Mouse (Mus musculus): Measurements from ENCODE around the gene Tmem216. TPM values are rescaled to one million over a fixed set of nuclear protein-coding genes. Genes with fewer than 3 reads are reported as not detected.
"Not testable (repeated sequence)": the region's sequence is repeated elsewhere in the genome, so short reads cannot be mapped to it uniquely, and the experiment has no call there.

The Tmem216 gene
- total RNA-seq, 1 experiment: 30.1 TPM

- H3K27ac ChIP-seq (ENCODE audit: insufficient read depth, low read depth, low read length, poor library complexity, severe bottlenecking): no peak overlapping the region
- in situ Hi-C loops (cut with MboI; ENCODE audit: low sequenced_read_pairs in 2 of 2, unreplicated experiment in 2 of 2): no loop called here
These were observed 6.3 kb upstream of the Tmem216 start for GRCm38 (mm10) chr19:10562351-10562750.

GRCm38 (mm10) chr19:10561558-10562314, 5.7 kb upstream of the Tmem216 start:
- Histone ChIP-seq H3K9me3 (ENCODE audit: control insufficient read depth, insufficient read depth, low read depth, low read length) (no peaks in the 10 kb centered on the region; the same call in 1 of the 2 replicates), H3K4me1 (ENCODE audit: control insufficient read depth in 2 of 2, insufficient read depth in 2 of 2, low read length in 2 of 2, poor library complexity in 1 of 2) (no peaks in the 10 kb centered on the region), H3K9ac (ENCODE audit: insufficient read depth, low read depth, low read length, poor library complexity, severe bottlenecking) (no peak overlapping the region), H3K4me3 (ENCODE audit: insufficient read depth in 1 of 2, low read depth in 1 of 2, low read length in 2 of 2, poor library complexity in 1 of 2, severe bottlenecking in 1 of 2) (no peak overlapping the region), H3K36me3 (ENCODE audit: control insufficient read depth, insufficient read depth, low read length, poor library complexity, severe bottlenecking) (no peaks in the 10 kb centered on the region), H3K27ac (ENCODE audit: insufficient read depth, low read depth, low read length, poor library complexity, severe bottlenecking) (no peak overlapping the region)
- TF ChIP-seq HCFC1 (IDR thresholded peaks at IDR 0.05; ENCODE audit: borderline replicate concordance, insufficient read depth, low read length): no peak
- no peak for TF ChIP-seq ZNF384 (IDR thresholded peaks at IDR 0.05; ENCODE audit: low read depth, low read length)
- TF ChIP-seq ZC3H11A (IDR thresholded peaks at IDR 0.05; ENCODE audit: borderline replicate concordance, low read depth, low read length): no peak
- no peak for TF ChIP-seq CHD2 (IDR thresholded peaks at IDR 0.05; ENCODE audit: low read depth, low read length)
- TF ChIP-seq MAFK (IDR thresholded peaks at IDR 0.05; ENCODE audit: insufficient read depth, low read depth, low read length): no peak
- no peak for DNase-seq (ENCODE audit: low read depth, low spot score)
- in situ Hi-C loops (cut with MboI; ENCODE audit: low sequenced_read_pairs in 2 of 2, unreplicated experiment in 2 of 2): no loop called here

More at GRCm38 (mm10) chr19:10562351-10562750, 6.3 kb upstream of the Tmem216 start:
- Histone ChIP-seq H3K36me3 (ENCODE audit: control insufficient read depth, insufficient read depth, low read length, poor library complexity, severe bottlenecking) (no peaks in the 10 kb centered on the region), H3K9me3 (ENCODE audit: control insufficient read depth, insufficient read depth, low read depth, low read length) (no peaks in the 10 kb centered on the region; the same call in 1 of the 2 replicates), H3K4me1 (ENCODE audit: control insufficient read depth in 2 of 2, insufficient read depth in 2 of 2, low read length in 2 of 2, poor library complexity in 1 of 2) (no peaks in the 10 kb centered on the region), H3K9ac (ENCODE audit: insufficient read depth, low read depth, low read length, poor library complexity, severe bottlenecking) (no peak overlapping the region), H3K4me3 (ENCODE audit: insufficient read depth in 1 of 2, low read depth in 1 of 2, low read length in 2 of 2, poor library complexity in 1 of 2, severe bottlenecking in 1 of 2) (no peak overlapping the region)
- TF ChIP-seq MAFK (IDR thresholded peaks at IDR 0.05; ENCODE audit: insufficient read depth, low read depth, low read length): no peak
- no peak for TF ChIP-seq ZC3H11A (IDR thresholded peaks at IDR 0.05; ENCODE audit: borderline replicate concordance, low read depth, low read length)
- no peak for TF ChIP-seq CHD2 (IDR thresholded peaks at IDR 0.05; ENCODE audit: low read depth, low read length)
- no peak for TF ChIP-seq ZNF384 (IDR thresholded peaks at IDR 0.05; ENCODE audit: low read depth, low read length)
- TF ChIP-seq HCFC1 (IDR thresholded peaks at IDR 0.05; ENCODE audit: borderline replicate concordance, insufficient read depth, low read length): no peak
- no peak for DNase-seq (ENCODE audit: low read depth, low spot score)

- no peak for DNase-seq (ENCODE audit: low read depth, low spot score)
- in situ Hi-C loops (cut with MboI; ENCODE audit: low sequenced_read_pairs in 2 of 2, unreplicated experiment in 2 of 2): no loop called here
- no peak overlapping the region for H3K27ac ChIP-seq (ENCODE audit: insufficient read depth, low read depth, low read length, poor library complexity, severe bottlenecking)
- no peaks in the 10 kb centered on the region for H3K9me3 ChIP-seq (ENCODE audit: control insufficient read depth, insufficient read depth, low read depth, low read length)
- no peaks in the 10 kb centered on the region; a peak in 1 of 4 replicates for H3K4me1 ChIP-seq (ENCODE audit: control insufficient read depth in 2 of 2, insufficient read depth in 2 of 2, low read length in 2 of 2, poor library complexity in 1 of 2)
- no peak overlapping the region for H3K9ac ChIP-seq (ENCODE audit: insufficient read depth, low read depth, low read length, poor library complexity, severe bottlenecking)
- no peaks in the 10 kb centered on the region for H3K36me3 ChIP-seq (ENCODE audit: control insufficient read depth, insufficient read depth, low read length, poor library complexity, severe bottlenecking)
- no peak overlapping the region for H3K4me3 ChIP-seq (ENCODE audit: insufficient read depth in 1 of 2, low read depth in 1 of 2, low read length in 2 of 2, poor library complexity in 1 of 2, severe bottlenecking in 1 of 2)
- TF ChIP-seq HCFC1 (IDR thresholded peaks at IDR 0.05; ENCODE audit: borderline replicate concordance, insufficient read depth, low read length) (no peak), ZNF384 (IDR thresholded peaks at IDR 0.05; ENCODE audit: low read depth, low read length) (peak; percentile 67), MAFK (IDR thresholded peaks at IDR 0.05; ENCODE audit: insufficient read depth, low read depth, low read length) (no peak)
These were observed 4.1 kb upstream of the Tmem216 start for GRCm38 (mm10) chr19:10560108-10560507.

- H3K4me3 ChIP-seq (ENCODE audit: insufficient read depth in 1 of 2, low read depth in 1 of 2, low read length in 2 of 2, poor library complexity in 1 of 2, severe bottlenecking in 1 of 2); H3K9me3 ChIP-seq (ENCODE audit: control insufficient read depth, insufficient read depth, low read depth, low read length); DNase-seq (ENCODE audit: low read depth, low spot score); H3K9ac ChIP-seq (ENCODE audit: insufficient read depth, low read depth, low read length, poor library complexity, severe bottlenecking); H3K4me1 ChIP-seq (ENCODE audit: control insufficient read depth in 2 of 2, insufficient read depth in 2 of 2, low read length in 2 of 2, poor library complexity in 1 of 2); H3K36me3 ChIP-seq (ENCODE audit: control insufficient read depth, insufficient read depth, low read length, poor library complexity, severe bottlenecking); in situ Hi-C loops (cut with MboI; ENCODE audit: low sequenced_read_pairs in 2 of 2, unreplicated experiment in 2 of 2); H3K27ac ChIP-seq (ENCODE audit: insufficient read depth, low read depth, low read length, poor library complexity, severe bottlenecking): not testable (repeated sequence)
These were observed 1.9 kb upstream of the Tmem216 start for GRCm38 (mm10) chr19:10557837-10558375.

GRCm38 (mm10) chr19:10557430-10557829, 1.4 kb upstream of the Tmem216 start:
- TF ChIP-seq ZC3H11A (IDR thresholded peaks at IDR 0.05; ENCODE audit: borderline replicate concordance, low read depth, low read length) (no peak), CHD2 (IDR thresholded peaks at IDR 0.05; ENCODE audit: low read depth, low read length) (no peak), MAFK (IDR thresholded peaks at IDR 0.05; ENCODE audit: insufficient read depth, low read depth, low read length) (no peak), HCFC1 (IDR thresholded peaks at IDR 0.05; ENCODE audit: borderline replicate concordance, insufficient read depth, low read length) (no peak), ZNF384 (IDR thresholded peaks at IDR 0.05; ENCODE audit: low read depth, low read length) (no peak)
- DNase-seq (ENCODE audit: low read depth, low spot score): no peak
- H3K4me3 ChIP-seq (ENCODE audit: insufficient read depth in 1 of 2, low read depth in 1 of 2, low read length in 2 of 2, poor library complexity in 1 of 2, severe bottlenecking in 1 of 2): no peak overlapping the region
- H3K9me3 ChIP-seq (ENCODE audit: control insufficient read depth, insufficient read depth, low read depth, low read length): no peaks in the 10 kb centered on the region
- in situ Hi-C loops (cut with MboI; ENCODE audit: low sequenced_read_pairs in 2 of 2, unreplicated experiment in 2 of 2): no loop called here
- no peaks in the 10 kb centered on the region; a peak in 1 of 4 replicates for H3K4me1 ChIP-seq (ENCODE audit: control insufficient read depth in 2 of 2, insufficient read depth in 2 of 2, low read length in 2 of 2, poor library complexity in 1 of 2)
- H3K9ac ChIP-seq (ENCODE audit: insufficient read depth, low read depth, low read length, poor library complexity, severe bottlenecking): no peak overlapping the region
- H3K27ac ChIP-seq (ENCODE audit: insufficient read depth, low read depth, low read length, poor library complexity, severe bottlenecking): no peak overlapping the region
- H3K36me3 ChIP-seq (ENCODE audit: control insufficient read depth, insufficient read depth, low read length, poor library complexity, severe bottlenecking): no peaks in the 10 kb centered on the region
